Mouse (Mus musculus): ENCODE data around the gene H2-M3.
"Not testable (repeated sequence)": the region's sequence is repeated elsewhere in the genome, so short reads cannot be mapped to it uniquely, and the experiment has no call there.

H2-M3 gene

GRCm38 (mm10) chr17:37270058-37270701 is at the start of gene H2-M3:
H2-M3 (plus strand) TSS chr17:37270220.
- DNase-seq (ENCODE audit: low spot score in 2 of 2): peak; percentile 92 to 94

DNA sequence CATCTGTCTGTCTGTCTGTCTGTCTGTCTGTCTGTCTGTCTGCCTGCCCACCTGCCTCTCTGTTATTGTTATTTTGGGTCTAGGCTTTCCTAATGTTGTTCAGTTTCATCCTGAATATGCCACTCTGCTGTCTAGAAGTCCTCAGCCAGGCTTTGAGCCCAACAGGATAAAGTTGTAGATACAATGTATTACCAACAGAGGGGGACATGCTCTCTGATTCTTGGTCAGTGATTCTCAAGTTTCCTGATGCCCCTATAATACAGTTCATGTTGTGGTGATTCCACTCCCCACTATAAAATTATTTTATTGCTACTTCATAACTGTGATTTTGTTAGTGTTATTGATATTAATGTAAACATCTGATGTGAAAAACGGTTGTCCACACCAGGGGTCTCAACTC is 48.1 kb upstream of the H2-M3 start:
- DNase-seq (ENCODE audit: low spot score in 2 of 2): no peak

GRCm38 (mm10) chr17:37237230-37237629 is 32.8 kb upstream of the H2-M3 start, which contains the start of gene Olfr97:
Olfr97 (minus strand) TSS chr17:37237330.
- not testable (repeated sequence) for DNase-seq (ENCODE audit: low spot score in 2 of 2)

GRCm38 (mm10) chr17:37242198-37242597 is 27.8 kb upstream of the H2-M3 start:
- DNase-seq (ENCODE audit: low spot score in 2 of 2): no peak

GRCm38 (mm10) chr17:37246715-37247114 is 23.3 kb upstream of the H2-M3 start:
- peak; percentile 38 to 58 for DNase-seq (ENCODE audit: low spot score in 2 of 2)

GRCm38 (mm10) chr17:37249460-37249859 is 20.6 kb upstream of the H2-M3 start:
- no peak for DNase-seq (ENCODE audit: low spot score in 2 of 2)

DNA sequence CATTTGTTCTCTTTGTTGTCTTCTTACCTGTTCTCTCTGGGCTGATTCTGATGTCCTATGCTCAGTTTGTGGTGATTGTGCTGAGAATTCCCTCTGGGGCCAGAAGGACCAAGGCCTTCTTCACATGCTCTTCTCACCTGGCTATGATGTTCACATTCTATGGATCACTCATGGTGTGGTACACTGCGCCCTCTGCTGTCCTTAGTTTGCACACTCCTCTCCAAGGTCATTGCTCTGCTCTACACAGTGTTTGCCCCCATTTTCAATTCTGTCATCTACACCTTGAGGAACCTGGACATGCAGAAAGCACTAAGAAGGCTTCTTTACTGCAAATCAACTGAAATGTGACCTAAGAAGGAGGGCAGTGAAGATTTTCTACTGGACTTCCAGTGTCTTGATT is 19.5 kb upstream of the H2-M3 start:
- no peak for DNase-seq (ENCODE audit: low spot score in 2 of 2)

DNA sequence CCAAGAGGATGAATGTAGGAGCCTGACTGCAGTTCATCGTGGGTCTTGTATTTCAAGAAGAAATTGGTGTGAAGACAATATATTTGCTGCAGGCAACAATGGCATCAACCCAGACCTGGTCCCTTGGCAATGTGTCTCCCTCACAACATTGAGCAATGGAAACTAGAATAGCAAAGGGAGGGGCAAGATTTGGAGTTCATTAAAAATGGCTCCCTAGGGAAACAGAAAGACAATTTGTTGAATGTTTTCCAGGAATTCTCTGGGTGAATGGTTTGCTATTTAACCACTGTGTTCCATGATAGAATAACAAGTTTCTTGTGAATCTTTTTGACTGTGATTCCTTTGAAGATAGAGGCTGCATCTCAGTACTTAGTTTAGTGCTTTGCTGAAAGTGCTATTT is 6.4 kb upstream of the H2-M3 start, which contains the start of gene Olfr98:
Gene Olfr98 (minus strand): TSS at position 124 of the 400 bp plus-strand sequence.
- no peak for DNase-seq (ENCODE audit: low spot score in 2 of 2)

GRCm38 (mm10) chr17:37270702-37271092 is 677 bp downstream of the H2-M3 start:
- peak; percentile 19 to 21 for DNase-seq (ENCODE audit: low spot score in 2 of 2)

GRCm38 (mm10) chr17:37275626-37276248 is 5.7 kb downstream of the H2-M3 start:
- DNase-seq (ENCODE audit: low spot score in 2 of 2): no peak

GRCm38 (mm10) chr17:37276573-37276972 is 6.6 kb downstream of the H2-M3 start:
- DNase-seq (ENCODE audit: low spot score in 2 of 2): no peak

- no peak for DNase-seq (ENCODE audit: low spot score in 2 of 2)
These were observed 10.3 kb downstream of the H2-M3 start for GRCm38 (mm10) chr17:37280331-37280730.

DNA sequence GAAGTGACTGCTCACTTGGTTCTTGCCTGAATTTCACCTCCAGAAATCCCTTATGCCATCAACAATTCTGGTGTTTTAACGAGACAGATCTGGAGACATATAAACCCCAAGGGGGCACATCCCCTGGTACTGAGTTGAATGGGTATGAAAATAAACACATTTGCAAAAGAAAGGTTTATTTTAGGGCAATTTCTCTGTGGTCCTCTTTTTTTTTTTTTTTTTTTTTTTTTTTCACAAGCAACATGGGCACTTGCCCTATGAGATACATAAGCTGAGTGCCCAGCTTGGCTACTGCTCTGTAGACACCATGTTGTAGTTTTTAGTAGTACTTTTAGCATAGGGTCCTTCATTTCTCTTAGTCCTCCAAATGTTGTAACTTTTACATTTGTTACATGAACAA is 13.3 kb downstream of the H2-M3 start, which contains the start of gene Olfr99:
Gene Olfr99 (minus strand): TSS at position 101 of the 400 bp plus-strand sequence.
- no peak for DNase-seq (ENCODE audit: low spot score in 2 of 2)

- DNase-seq (ENCODE audit: low spot score in 2 of 2): no peak
These were observed 34.2 kb downstream of the H2-M3 start, which contains the start of gene Olfr101 for GRCm38 (mm10) chr17:37304213-37304612. Olfr101 (minus strand) TSS chr17:37304313.

DNA sequence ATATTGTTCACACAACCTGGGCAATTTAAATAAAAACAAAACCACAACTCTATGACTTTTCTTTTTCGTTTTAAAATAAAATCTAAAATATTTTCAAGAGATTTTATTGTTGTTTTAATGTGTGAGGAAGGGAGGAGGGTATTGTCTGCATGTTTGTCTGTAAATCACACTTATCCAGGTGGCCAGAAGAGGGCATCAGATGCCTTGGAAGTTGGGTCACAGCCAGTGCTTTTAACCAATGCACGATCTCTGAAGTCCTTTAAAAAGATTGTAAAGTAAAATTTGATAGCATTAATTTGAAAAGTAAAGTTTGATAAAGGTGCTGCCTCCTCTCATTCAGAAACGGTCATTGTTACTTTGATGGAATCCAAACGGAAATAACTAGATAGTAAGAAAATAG is 38.5 kb downstream of the H2-M3 start:
- peak in 1 of 2 experiments; percentile 18 for DNase-seq (ENCODE audit: low spot score in 2 of 2)

DNA sequence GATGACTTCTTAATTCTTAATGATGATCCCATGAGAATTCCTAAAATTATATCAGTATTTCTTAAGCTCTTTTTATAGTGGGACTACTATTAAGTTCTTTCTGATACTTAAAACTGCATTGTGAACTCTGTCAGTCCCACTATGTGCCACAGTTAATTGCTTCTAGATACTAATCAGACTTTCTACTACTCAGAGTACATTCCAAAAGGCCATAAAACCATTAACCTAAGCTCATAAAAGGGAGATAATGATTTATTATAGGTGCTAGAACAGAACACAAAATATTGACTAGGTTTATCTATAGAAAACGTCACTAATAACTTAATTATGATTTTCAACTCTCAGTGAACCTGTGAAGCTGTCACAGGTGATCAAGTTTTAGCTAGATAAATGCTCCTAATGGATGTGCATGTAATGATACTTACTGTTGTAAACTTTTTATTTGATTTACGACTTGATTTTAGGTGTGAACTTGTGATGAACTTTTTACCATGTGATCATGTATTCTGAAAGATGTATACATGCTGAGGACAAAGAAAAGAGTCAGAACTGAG is 40.2 kb downstream of the H2-M3 start:
- DNase-seq (ENCODE audit: low spot score in 2 of 2): no peak

DNA sequence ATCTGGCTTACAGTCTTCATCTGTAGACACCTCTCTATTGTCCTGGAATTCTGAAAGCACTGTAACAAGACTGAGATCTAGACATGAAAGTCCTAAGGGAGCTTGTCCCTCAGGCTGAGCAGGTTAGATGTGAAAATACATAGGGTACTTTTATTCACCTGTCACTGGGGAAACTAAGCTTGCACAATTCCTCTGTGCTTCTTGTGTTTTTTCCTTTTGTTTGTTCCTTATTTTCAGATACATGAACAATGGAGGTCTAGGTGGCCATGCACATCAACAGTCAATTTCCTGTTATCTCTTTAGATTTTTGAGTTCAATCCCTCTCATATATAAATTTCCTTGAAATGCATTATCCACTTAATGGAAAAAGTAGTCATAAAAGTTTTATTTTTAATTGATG is 46.9 kb downstream of the H2-M3 start, which contains the start of gene Olfr102:
Gene Olfr102 (minus strand): TSS at position 101 of the 400 bp plus-strand sequence.
- no peak for DNase-seq (ENCODE audit: low spot score in 2 of 2)
